Mouse (Mus musculus): ENCODE results near the gene Kirrel3. TPM values are rescaled to one million over a fixed set of nuclear protein-coding genes. Genes with fewer than 3 reads are reported as not detected.
A peak's percentile ranks its signal among the peaks of the same experiment; 100 is the strongest.

The Kirrel3 gene
- polyA plus RNA-seq, 1 experiment from 2014 or later, result 0.23 TPM

DNA sequence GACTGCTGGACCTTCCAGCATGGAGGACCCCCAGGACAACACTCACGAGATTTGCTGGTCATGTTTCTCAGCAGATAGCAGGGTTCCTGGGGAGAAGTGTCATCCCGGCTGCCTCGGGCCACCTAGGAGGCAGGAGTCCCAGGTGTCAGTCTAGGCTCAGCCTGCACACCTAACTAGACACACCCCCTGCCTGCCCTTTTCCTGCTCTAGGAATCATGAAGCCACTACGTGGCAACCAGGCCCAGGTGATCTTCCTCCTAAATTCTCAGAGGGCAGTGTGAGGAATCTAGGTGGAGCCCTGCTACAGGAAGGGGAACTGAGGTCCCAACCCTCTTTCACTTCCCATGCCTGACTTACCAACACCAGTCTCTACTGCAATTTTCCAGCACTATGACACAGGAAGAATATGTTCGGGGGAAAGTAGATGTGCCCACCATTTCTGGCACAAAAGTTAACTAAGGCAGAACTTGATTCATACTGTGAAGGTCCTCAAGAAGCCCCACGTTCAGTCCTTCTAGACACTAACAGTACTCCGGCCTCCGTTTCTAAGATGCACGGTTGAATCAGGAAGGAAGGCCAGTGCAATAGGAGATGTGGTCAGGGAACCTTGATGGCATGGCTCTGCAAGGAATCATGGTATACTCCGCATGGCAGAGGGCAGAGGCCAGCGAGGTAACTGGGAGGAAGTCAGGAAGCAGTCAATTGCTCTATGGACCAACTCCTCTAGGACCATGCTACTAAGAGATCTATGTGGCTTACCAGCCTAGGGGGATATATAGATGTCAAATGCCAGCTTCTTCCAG is 570.0 kb downstream of the Kirrel3 start:
- no peak overlapping the region for H3K4me2 ChIP-seq
- WGBS (ENCODE audit: insufficient replicate concordance), result 74% methylated on average over 11 of the region's 11 CpGs
- no peak overlapping the region for H3K9ac ChIP-seq
- H3K4me3 ChIP-seq (replicated peaks), result no peak overlapping the region
- ATAC-seq (ENCODE audit: low read depth) (no peak), DNase-seq (no peak)
- peaks cover 47% of the 10 kb centered on the region for H3K36me3 ChIP-seq
- H3K27ac ChIP-seq, result no peak overlapping the region
- peaks cover 23% of the 10 kb centered on the region for H3K4me1 ChIP-seq (replicated peaks)
- no peaks in the 10 kb centered on the region for H3K9me3 ChIP-seq (replicated peaks)
- H3K27me3 ChIP-seq, result no peaks in the 10 kb centered on the region

DNA sequence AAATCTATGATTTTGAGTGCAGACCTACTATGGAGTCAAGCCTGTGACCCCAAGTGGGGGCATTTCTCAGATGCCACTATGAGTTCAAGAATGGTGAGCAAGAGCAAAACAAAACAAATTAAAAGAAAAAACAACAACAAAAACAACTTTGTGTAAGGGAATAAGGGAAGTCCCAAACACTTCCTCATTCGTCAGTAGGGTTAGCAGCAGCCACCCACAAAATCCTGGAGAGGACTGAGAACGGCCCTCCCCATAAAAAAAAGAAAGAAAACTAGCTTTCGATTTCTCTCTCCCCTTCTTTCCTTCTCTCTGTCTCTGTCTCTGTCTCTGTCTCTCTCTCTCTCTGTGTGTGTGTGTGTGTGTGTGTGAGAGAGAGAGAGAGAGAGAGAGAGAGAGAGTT is 570.9 kb downstream of the Kirrel3 start:
- ATAC-seq (ENCODE audit: low read depth), result no peak
- 64% methylated on average over 3 of the region's 3 CpGs for WGBS (ENCODE audit: insufficient replicate concordance)
- H3K9ac ChIP-seq, result no peak overlapping the region
- H3K27me3 ChIP-seq, result no peaks in the 10 kb centered on the region
- H3K4me3 ChIP-seq (replicated peaks), result no peak overlapping the region
- no peak overlapping the region for H3K27ac ChIP-seq
- no peak overlapping the region for H3K4me2 ChIP-seq
- H3K9me3 ChIP-seq (replicated peaks), result no peaks in the 10 kb centered on the region
- DNase-seq, result no peak
- peaks cover 29% of the 10 kb centered on the region for H3K4me1 ChIP-seq (replicated peaks)
- peaks cover 38% of the 10 kb centered on the region for H3K36me3 ChIP-seq

DNA sequence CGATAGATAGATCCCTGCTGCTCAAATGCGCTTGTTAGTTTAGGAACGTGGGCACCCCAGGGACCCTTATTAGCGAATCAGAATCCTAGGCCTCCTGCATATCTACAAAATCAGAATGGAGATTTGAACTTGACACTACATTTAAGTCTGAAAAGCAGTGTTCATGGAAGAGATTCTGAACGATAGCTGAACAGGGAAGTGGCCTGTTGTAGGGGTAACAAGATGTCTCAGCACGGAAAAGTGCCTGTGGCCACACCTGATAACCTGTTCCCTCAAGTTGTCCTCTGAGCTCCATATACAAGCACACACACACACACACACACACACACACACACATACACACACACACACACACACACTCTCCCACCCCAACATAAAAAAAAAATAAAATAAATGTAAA is 571.9 kb downstream of the Kirrel3 start:
- Histone ChIP-seq H3K4me2 (no peak overlapping the region), H3K36me3 (peaks cover 28% of the 10 kb centered on the region), H3K4me3 (replicated peaks) (no peak overlapping the region), H3K9ac (no peak overlapping the region), H3K27ac (no peak overlapping the region), H3K27me3 (no peaks in the 10 kb centered on the region), H3K9me3 (replicated peaks) (no peaks in the 10 kb centered on the region), H3K4me1 (replicated peaks) (peaks cover 37% of the 10 kb centered on the region)
- no peak for DNase-seq
- ATAC-seq (ENCODE audit: low read depth), result no peak
- 70% methylated on average over 6 of the region's 6 CpGs for WGBS (ENCODE audit: insufficient replicate concordance)

DNA sequence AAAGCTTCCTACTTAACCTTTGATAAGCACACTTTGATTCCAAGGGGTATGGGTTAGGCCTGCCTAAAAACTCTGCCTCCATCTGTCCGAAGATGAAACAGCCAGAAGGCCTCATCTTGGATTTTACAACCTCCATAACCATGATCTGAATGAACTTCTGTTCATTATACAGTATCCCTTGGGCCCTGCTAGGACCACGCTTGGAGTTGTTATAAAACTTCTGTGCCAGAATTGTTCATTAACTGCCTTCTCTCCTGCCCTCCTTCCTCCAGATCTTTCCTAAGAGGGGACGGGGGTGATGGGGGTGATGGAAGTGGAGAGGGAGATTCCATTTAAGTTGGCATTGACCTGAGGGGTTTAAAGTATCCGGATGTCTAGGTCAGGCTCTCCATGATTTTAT is 572.5 kb downstream of the Kirrel3 start:
- H3K4me2 ChIP-seq, result no peak overlapping the region
- H3K4me3 ChIP-seq (replicated peaks), result no peak overlapping the region
- H3K9me3 ChIP-seq (replicated peaks), result no peaks in the 10 kb centered on the region
- H3K4me1 ChIP-seq (replicated peaks), result peaks cover 37% of the 10 kb centered on the region
- DNase-seq, result no peak
- peaks cover 22% of the 10 kb centered on the region for H3K36me3 ChIP-seq
- H3K27ac ChIP-seq, result no peak overlapping the region
- WGBS (ENCODE audit: insufficient replicate concordance), result 80% methylated on average over 4 of the region's 4 CpGs
- H3K27me3 ChIP-seq, result no peaks in the 10 kb centered on the region
- H3K9ac ChIP-seq, result no peak overlapping the region
- no peak for ATAC-seq (ENCODE audit: low read depth)

DNA sequence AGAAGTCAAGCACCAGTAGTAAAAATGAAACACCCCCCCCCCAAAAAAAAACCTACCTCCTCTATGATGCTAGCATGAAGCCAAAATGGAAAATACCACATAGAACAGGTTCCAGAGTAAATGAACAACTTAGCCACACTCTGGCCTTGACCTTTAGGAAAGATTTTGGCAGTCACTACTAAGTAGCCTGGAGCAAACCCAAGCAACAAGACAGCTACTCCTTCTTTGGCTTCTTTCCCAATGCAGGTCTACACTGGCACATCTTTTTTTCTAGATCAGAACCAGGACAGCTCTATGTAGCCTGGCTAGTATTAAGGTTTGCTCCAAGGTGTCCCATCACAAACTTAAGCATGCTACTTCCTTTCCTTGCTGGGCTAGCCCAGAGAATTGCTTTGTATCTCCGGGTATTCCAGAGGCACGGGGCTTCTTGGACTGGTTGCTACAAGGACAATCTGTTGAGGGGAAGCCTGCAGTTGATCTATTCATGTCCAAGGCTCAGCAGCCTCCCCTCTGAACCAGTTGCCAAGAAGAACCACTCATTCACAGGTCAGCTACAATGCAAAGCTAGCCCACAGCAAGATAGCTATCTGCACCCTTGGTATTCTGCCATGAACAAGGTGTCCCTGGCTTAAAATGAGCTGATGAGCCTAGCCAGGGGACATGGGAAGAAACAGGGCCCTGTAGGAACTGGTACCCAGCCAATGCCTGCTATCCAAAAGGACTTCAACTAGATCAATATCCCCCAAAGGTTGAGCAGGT is 573.1 kb downstream of the Kirrel3 start:
- no peaks in the 10 kb centered on the region for H3K9me3 ChIP-seq (replicated peaks)
- H3K4me2 ChIP-seq, result no peak overlapping the region
- peaks cover 16% of the 10 kb centered on the region for H3K36me3 ChIP-seq
- no peak overlapping the region for H3K4me3 ChIP-seq (replicated peaks)
- DNase-seq, result no peak
- H3K9ac ChIP-seq, result no peak overlapping the region
- no peak for ATAC-seq (ENCODE audit: low read depth)
- H3K4me1 ChIP-seq (replicated peaks), result peaks cover 37% of the 10 kb centered on the region
- no peaks in the 10 kb centered on the region for H3K27me3 ChIP-seq
- 85% methylated on average over 2 of the region's 2 CpGs for WGBS (ENCODE audit: insufficient replicate concordance)
- H3K27ac ChIP-seq, result no peak overlapping the region; the same call in 1 of the 2 replicates

DNA sequence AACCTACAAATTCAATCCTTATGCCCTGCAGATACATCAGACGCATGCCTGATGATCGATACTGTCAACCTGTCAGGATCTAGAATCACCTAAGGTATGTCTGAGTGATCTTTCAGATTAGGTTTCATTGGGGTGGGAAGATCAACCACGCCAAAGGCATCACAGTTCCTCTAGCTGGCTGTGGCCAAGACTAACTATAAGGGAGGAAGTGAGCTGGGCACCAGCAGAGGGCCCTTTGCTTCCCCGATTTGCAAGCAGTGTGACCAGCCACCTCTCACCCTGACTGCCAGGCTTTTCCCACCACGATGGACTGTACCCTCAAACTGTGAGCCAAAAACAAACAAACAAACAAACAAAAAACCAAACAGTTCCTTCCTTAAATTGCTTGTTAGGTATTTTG is 574.2 kb downstream of the Kirrel3 start:
- no peak for DNase-seq
- ATAC-seq (ENCODE audit: low read depth), result no peak
- Histone ChIP-seq H3K4me3 (replicated peaks) (no peak overlapping the region), H3K9me3 (replicated peaks) (no peaks in the 10 kb centered on the region), H3K27me3 (no peaks in the 10 kb centered on the region), H3K4me1 (replicated peaks) (peaks cover 37% of the 10 kb centered on the region), H3K9ac (no peak overlapping the region), H3K4me2 (no peak overlapping the region), H3K27ac (no peak overlapping the region), H3K36me3 (peaks cover 5% of the 10 kb centered on the region; the same call in 1 of the 2 replicates)
- 65% methylated on average over 5 of the region's 5 CpGs for WGBS (ENCODE audit: insufficient replicate concordance)

DNA sequence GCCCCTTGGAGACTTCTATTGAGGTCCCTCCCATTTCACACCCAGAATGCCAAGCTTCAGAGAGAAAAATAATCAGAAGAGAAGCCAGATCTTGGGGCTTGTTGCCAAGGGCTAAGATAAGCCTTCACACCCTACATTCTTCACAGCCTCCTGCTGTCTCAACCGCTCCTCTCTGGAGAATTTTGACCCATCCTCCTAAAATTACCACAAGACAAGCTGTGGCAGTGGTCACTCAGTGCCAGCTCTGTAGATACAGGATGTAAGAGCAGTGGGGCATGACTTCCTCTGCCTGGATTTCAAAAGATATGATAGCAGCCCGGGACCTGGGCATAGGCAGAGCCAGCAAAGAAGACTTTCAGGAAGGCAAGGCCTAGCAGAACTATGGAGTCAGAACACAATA is 575.8 kb downstream of the Kirrel3 start:
- WGBS (ENCODE audit: insufficient replicate concordance), result 44% methylated on average over 2 of the region's 2 CpGs
- no peak for DNase-seq
- 0 out of 2 replicates have a peak overlapping the region, but pooled peaks have one; percentile 46 for H3K9ac ChIP-seq

More for the DNA sequence above, 575.8 kb downstream of the Kirrel3 start:
- Histone ChIP-seq H3K4me1 (replicated peaks) (peaks cover 37% of the 10 kb centered on the region), H3K4me2 (no peak overlapping the region), H3K4me3 (replicated peaks) (no peak overlapping the region), H3K36me3 (no peaks in the 10 kb centered on the region), H3K9me3 (replicated peaks) (no peaks in the 10 kb centered on the region), H3K27ac (0 out of 2 replicates have a peak overlapping the region, but pooled peaks have one; percentile 25), H3K27me3 (no peaks in the 10 kb centered on the region)
- ATAC-seq (ENCODE audit: low read depth), result no peak

Data from liver, embryonic 13.5 days (tissue).